Mouse (Mus musculus): ENCODE measurements at regions not wholly inside any gene's neighbourhood (a gene's known extent, or its start where the extent isn't known, plus 50 kb on each side); places are given as distances from the start of the nearest gene placed in this dataset.

GRCm38 (mm10) chr10:17589136-17589535 is 133.9 kb upstream of the Cited2 start:
- no peaks in the 10 kb centered on the region for H3K9me3 ChIP-seq (ENCODE audit: low read length)
- 84% methylated on average over 4 of the region's 4 CpGs for WGBS
- DNase-seq (ENCODE audit: low spot score) (no peak), ATAC-seq (no peak)
- TF ChIP-seq CTCF (IDR thresholded peaks at IDR 0.05; ENCODE audit: low read depth): no peak
- no peaks in the 10 kb centered on the region for H3K36me3 ChIP-seq (ENCODE audit: insufficient read depth, low read length)
- H3K4me1 ChIP-seq (ENCODE audit: insufficient read depth, low read length): no peaks in the 10 kb centered on the region
- H3K4me2 ChIP-seq (ENCODE audit: low read depth, low read length): no peak overlapping the region
- H3K27ac ChIP-seq: no peak overlapping the region
- no peak overlapping the region for H3K9ac ChIP-seq (replicated peaks; ENCODE audit: low read length)
- no peaks in the 10 kb centered on the region for H3K27me3 ChIP-seq (ENCODE audit: insufficient read depth, low read length)
- H3K4me3 ChIP-seq (ENCODE audit: low read length): no peak overlapping the region

DNA sequence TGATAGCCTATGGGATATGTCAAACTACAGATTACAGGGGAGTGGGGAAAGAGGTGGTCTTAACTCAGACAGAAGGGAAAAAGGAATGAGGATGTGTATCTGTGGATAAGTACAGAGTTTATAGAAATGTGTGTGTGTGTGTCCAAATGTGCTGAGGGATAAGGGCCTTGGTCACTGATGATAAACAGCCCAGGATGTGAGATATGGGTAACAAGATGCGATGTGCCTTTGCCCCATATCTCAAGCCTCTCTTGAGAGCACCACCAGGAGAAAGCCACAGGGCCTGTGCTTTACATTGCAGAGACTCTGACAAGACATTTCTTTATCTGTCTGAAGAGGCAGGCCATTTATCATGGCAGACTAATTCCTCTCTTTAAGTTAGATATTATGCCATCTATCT is 132.8 kb upstream of the Cited2 start:
- Histone ChIP-seq H3K27ac (no peak overlapping the region), H3K9me3 (ENCODE audit: low read length) (no peaks in the 10 kb centered on the region), H3K4me3 (ENCODE audit: low read length) (no peak overlapping the region), H3K4me2 (ENCODE audit: low read depth, low read length) (no peak overlapping the region), H3K4me1 (ENCODE audit: insufficient read depth, low read length) (no peaks in the 10 kb centered on the region), H3K27me3 (ENCODE audit: insufficient read depth, low read length) (no peaks in the 10 kb centered on the region), H3K9ac (replicated peaks; ENCODE audit: low read length) (no peak overlapping the region), H3K36me3 (ENCODE audit: insufficient read depth, low read length) (no peaks in the 10 kb centered on the region)
- ATAC-seq (no peak), DNase-seq (ENCODE audit: low spot score) (no peak)
- TF ChIP-seq CTCF (IDR thresholded peaks at IDR 0.05; ENCODE audit: low read depth): no peak
- 96% methylated on average over 1 of the region's 1 CpGs for WGBS

- no peak for ATAC-seq
- no peak for TF ChIP-seq CTCF (IDR thresholded peaks at IDR 0.05; ENCODE audit: low read depth)
- no peak overlapping the region for H3K4me3 ChIP-seq (ENCODE audit: low read length)
- H3K9ac ChIP-seq (replicated peaks; ENCODE audit: low read length): no peak overlapping the region
- no peak overlapping the region for H3K27ac ChIP-seq
- no peaks in the 10 kb centered on the region for H3K4me1 ChIP-seq (ENCODE audit: insufficient read depth, low read length)
- H3K9me3 ChIP-seq (ENCODE audit: low read length): no peaks in the 10 kb centered on the region
- no peaks in the 10 kb centered on the region for H3K27me3 ChIP-seq (ENCODE audit: insufficient read depth, low read length)
- no peak overlapping the region for H3K4me2 ChIP-seq (ENCODE audit: low read depth, low read length)
- WGBS: 85% methylated on average over 4 of the region's 4 CpGs
- no peaks in the 10 kb centered on the region for H3K36me3 ChIP-seq (ENCODE audit: insufficient read depth, low read length)
- DNase-seq (ENCODE audit: low spot score): no peak
Measured at GRCm38 (mm10) chr10:17592387-17592786, 130.6 kb upstream of the Cited2 start.

DNA sequence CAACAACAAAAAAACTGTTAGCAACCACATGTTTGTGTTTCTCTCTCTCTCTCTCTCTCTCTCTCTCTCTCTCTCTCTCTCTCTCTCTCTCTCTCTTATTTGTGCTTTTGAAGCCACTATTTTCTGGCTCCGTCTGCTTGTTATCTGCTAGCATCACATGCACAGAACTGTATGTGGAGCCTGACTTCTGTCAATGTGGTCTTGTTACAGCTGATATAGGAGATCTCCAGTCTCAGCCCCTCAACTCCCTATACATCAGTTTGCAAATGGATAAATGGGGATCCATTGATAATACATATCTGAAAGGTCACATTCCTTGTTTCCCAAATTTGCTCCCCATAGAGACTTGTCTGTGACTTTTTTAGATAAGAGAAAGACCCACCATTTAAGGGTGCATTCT is 126.9 kb upstream of the Cited2 start:
- Histone ChIP-seq H3K27me3 (ENCODE audit: insufficient read depth, low read length) (no peaks in the 10 kb centered on the region), H3K27ac (no peak overlapping the region), H3K4me3 (ENCODE audit: low read length) (no peak overlapping the region), H3K4me2 (ENCODE audit: low read depth, low read length) (no peak overlapping the region), H3K9ac (replicated peaks; ENCODE audit: low read length) (no peak overlapping the region), H3K4me1 (ENCODE audit: insufficient read depth, low read length) (no peaks in the 10 kb centered on the region), H3K9me3 (ENCODE audit: low read length) (no peaks in the 10 kb centered on the region), H3K36me3 (ENCODE audit: insufficient read depth, low read length) (no peaks in the 10 kb centered on the region)
- DNase-seq (ENCODE audit: low spot score): no peak
- WGBS: 90% methylated on average over 1 of the region's 1 CpGs
- TF ChIP-seq CTCF (IDR thresholded peaks at IDR 0.05; ENCODE audit: low read depth): no peak
- ATAC-seq: no peak

DNA sequence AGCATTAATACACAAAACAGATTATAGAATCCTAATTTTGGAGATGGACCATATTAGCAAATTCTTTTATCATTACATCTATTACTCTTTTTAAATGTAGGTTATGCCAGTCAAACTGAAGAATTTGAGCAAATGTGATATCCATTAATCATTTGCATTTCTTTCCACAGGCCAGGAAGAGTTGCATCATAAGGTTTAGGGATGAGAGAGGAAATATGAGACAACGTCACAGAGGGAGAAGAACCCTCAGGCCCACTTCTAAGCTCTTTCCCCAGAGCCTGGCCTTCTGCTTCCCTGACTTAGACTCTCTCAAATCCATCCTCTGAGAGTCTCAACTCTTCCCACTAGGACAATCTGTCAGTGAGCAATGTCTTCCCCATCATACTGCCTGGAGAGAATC is 126.3 kb upstream of the Cited2 start:
- 88% methylated on average over 1 of the region's 1 CpGs for WGBS

GRCm38 (mm10) chr10:17599246-17599645 is 123.8 kb upstream of the Cited2 start:
- DNase-seq (ENCODE audit: low spot score): no peak
- no peaks in the 10 kb centered on the region for H3K36me3 ChIP-seq (ENCODE audit: insufficient read depth, low read length)
- TF ChIP-seq CTCF (IDR thresholded peaks at IDR 0.05; ENCODE audit: low read depth): no peak
- no peak overlapping the region for H3K4me2 ChIP-seq (ENCODE audit: low read depth, low read length)
- no peaks in the 10 kb centered on the region for H3K9me3 ChIP-seq (ENCODE audit: low read length)
- no peak overlapping the region for H3K4me3 ChIP-seq (ENCODE audit: low read length)
- 82% methylated on average over 10 of the region's 10 CpGs for WGBS
- H3K27me3 ChIP-seq (ENCODE audit: insufficient read depth, low read length): no peaks in the 10 kb centered on the region
- H3K4me1 ChIP-seq (ENCODE audit: insufficient read depth, low read length): no peaks in the 10 kb centered on the region
- no peak for ATAC-seq
- H3K9ac ChIP-seq (replicated peaks; ENCODE audit: low read length): no peak overlapping the region
- no peak overlapping the region for H3K27ac ChIP-seq

More for the DNA sequence above, 126.3 kb upstream of the Cited2 start:
- Histone ChIP-seq H3K36me3 (ENCODE audit: insufficient read depth, low read length) (no peaks in the 10 kb centered on the region), H3K4me3 (ENCODE audit: low read length) (no peak overlapping the region), H3K4me1 (ENCODE audit: insufficient read depth, low read length) (no peaks in the 10 kb centered on the region), H3K9ac (replicated peaks; ENCODE audit: low read length) (no peak overlapping the region), H3K9me3 (ENCODE audit: low read length) (no peaks in the 10 kb centered on the region), H3K4me2 (ENCODE audit: low read depth, low read length) (no peak overlapping the region), H3K27me3 (ENCODE audit: insufficient read depth, low read length) (no peaks in the 10 kb centered on the region), H3K27ac (no peak overlapping the region)
- no peak for TF ChIP-seq CTCF (IDR thresholded peaks at IDR 0.05; ENCODE audit: low read depth)
- no peak for DNase-seq (ENCODE audit: low spot score)
- ATAC-seq: no peak

- TF ChIP-seq CTCF (IDR thresholded peaks at IDR 0.05; ENCODE audit: low read depth): no peak
- DNase-seq (ENCODE audit: low spot score) (peak; percentile 2), ATAC-seq (no peak)
- Histone ChIP-seq H3K27me3 (ENCODE audit: insufficient read depth, low read length) (no peaks in the 10 kb centered on the region), H3K4me3 (ENCODE audit: low read length) (no peak overlapping the region), H3K4me1 (ENCODE audit: insufficient read depth, low read length) (no peaks in the 10 kb centered on the region), H3K36me3 (ENCODE audit: insufficient read depth, low read length) (no peaks in the 10 kb centered on the region), H3K9ac (replicated peaks; ENCODE audit: low read length) (no peak overlapping the region), H3K9me3 (ENCODE audit: low read length) (no peaks in the 10 kb centered on the region), H3K27ac (no peak overlapping the region), H3K4me2 (ENCODE audit: low read depth, low read length) (no peak overlapping the region)
- 39% methylated on average over 6 of the region's 6 CpGs for WGBS
Measured at GRCm38 (mm10) chr10:17599831-17600761, 122.9 kb upstream of the Cited2 start.

All from hindbrain, postnatal 0 days (tissue).